Mouse (Mus musculus) embryonic facial prominence, embryonic 10.5 days (tissue): ENCODE data around the gene Paqr5. TPM values are rescaled to one million over a fixed set of nuclear protein-coding genes. Genes with fewer than 3 reads are reported as not detected.

Experiments
- DNase-seq: peaks from one replicate; pipeline ENCODE4 v3.0.0-alpha.2; 2017; ENCODE audit warnings: low spot score
- H3K27ac ChIP-seq: fragments of 300-500 bp; sonication (generic); replicated peaks from 2 replicates; pipeline ENCODE4 v1.5.1; 2016; ENCODE audit warnings: mild to moderate bottlenecking
- H3K27me3 ChIP-seq: fragments of 300-500 bp; sonication (generic); replicated peaks from 2 replicates; pipeline ENCODE4 v1.6.1; 2016; ENCODE audit warnings: low read depth, mild to moderate bottlenecking; ENCODE audit not compliant: poor library complexity, severe bottlenecking
- H3K36me3 ChIP-seq: fragments of 300-500 bp; sonication (generic); replicated peaks from 2 replicates; pipeline ENCODE4 v1.6.1; 2016; ENCODE audit warnings: mild to moderate bottlenecking, moderate library complexity
- H3K4me1 ChIP-seq: fragments of 300-500 bp; sonication (generic); 2 replicates; pipeline ENCODE4 v1.6.1; 2016
- H3K4me3 ChIP-seq: fragments of 300-500 bp; sonication (generic); 2 replicates; pipeline ENCODE4 v1.5.1; 2016; ENCODE audit warnings: mild to moderate bottlenecking, moderate library complexity
- H3K9me3 ChIP-seq: fragments of 300-500 bp; sonication (generic); 2 replicates; pipeline ENCODE4 v1.6.1; 2016; ENCODE audit warnings: mild to moderate bottlenecking
- WGBS: fragments of 180-500 bp; shearing (Covaris S2); methylation state at CpG from one replicate; pipeline ENCODE4 v1.1.7; 2016; 5-methylcytosine and 5-hydroxymethylcytosine counted together
- polyA plus RNA-seq: library from polyadenylated mRNA; unstranded; fragments of >200 nt; fragmentation: Nextera tagmentation; extraction: Ambion mirVana; gene quantifications from 2 replicates; pipeline ENCODE4 v1.2.1, GENCODE M21; 2016

Paqr5 gene
- polyA plus RNA-seq = 1.2 TPM in 2 replicates

DNA sequence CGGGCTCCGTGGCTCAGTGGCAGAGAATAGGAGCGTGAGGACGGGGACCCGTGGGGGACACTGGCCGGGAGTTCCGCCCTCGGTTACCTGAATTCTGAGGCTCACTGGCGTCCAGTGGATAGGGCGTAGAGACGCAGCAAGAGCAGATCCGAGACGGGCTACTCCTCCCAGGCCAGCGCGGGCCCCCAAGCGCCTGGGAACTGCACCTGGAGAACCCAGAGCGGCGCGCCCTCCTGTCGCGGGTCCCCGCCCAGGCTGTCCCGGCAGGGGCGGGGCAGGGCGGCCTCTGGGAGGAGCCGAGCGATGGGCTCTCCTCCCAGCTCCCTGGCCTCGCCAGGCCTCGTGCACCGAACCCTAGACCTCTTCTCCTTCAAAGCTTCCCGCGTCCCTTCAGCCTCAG, at the start of gene Paqr5:
TSS of gene Paqr5 (minus strand) at position 257 of the 400 bp plus-strand sequence.
- peak; percentile 73 for DNase-seq
- Histone ChIP-seq H3K4me3 (peak within 1 kb of the TSS; percentile 59), H3K27me3 (peaks cover 85% of the 10 kb centered on the region), H3K4me1 (peaks cover 31% of the 10 kb centered on the region), H3K36me3 (no peaks in the 10 kb centered on the region), H3K27ac (peak within 1 kb of the TSS; percentile 32; the same call in 1 of the 2 replicates), H3K9me3 (no peaks in the 10 kb centered on the region)
- WGBS = under 1% methylated on average over 32 of the region's 32 CpGs

DNA sequence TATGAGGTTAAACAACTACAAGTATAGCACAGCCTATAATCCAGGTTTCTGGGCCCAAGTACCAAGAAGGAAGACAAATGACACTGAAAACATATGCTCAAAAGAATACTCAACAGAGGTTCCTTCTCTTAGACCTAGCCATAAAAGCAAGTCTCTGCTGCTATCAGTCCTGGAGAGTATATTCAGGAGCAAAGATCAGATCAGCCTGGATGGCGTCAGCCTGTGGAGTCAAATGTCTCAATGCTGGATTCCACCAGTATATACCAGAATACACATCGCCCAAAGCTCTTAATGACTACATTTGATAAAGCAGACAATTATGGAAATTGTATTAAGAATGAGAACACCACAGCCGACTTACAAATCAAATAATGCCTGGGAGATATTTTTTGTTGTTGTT, 35.6 kb upstream of the Paqr5 start:
- H3K4me3 ChIP-seq = no peak overlapping the region
- no peaks in the 10 kb centered on the region for H3K9me3 ChIP-seq
- no peak overlapping the region for H3K27ac ChIP-seq
- no peak for DNase-seq
- peaks cover 16% of the 10 kb centered on the region; the same call in 1 of the 2 replicates for H3K36me3 ChIP-seq
- WGBS = 91% methylated on average over 3 of the region's 3 CpGs
- no peaks in the 10 kb centered on the region for H3K27me3 ChIP-seq
- no peaks in the 10 kb centered on the region for H3K4me1 ChIP-seq

DNA sequence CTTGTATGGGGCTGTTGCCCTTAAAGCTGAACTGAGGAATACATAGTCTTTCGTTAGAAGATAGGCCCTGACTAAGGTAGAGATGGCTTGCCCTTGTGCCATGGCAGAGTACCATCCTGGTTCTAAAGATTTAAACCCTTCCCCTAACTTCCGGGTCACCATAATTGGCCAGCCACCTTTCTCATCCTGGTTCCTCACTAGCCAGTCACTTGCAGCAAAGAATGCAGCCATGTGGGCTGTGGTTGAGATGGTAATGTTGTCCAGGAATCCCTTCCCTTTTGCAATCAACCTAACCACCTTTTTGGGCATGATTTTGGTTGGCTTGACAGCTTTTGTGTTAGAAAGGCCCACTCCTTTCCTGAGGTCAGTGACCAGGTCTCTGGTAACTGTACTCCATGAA, 33.8 kb upstream of the Paqr5 start:
- H3K4me3 ChIP-seq = no peak overlapping the region
- H3K36me3 ChIP-seq = peaks cover 16% of the 10 kb centered on the region; the same call in 1 of the 2 replicates
- no peak overlapping the region for H3K27ac ChIP-seq
- no peak for DNase-seq
- H3K9me3 ChIP-seq = no peaks in the 10 kb centered on the region
- 88% methylated on average over 2 of the region's 2 CpGs for WGBS
- no peaks in the 10 kb centered on the region for H3K27me3 ChIP-seq
- no peaks in the 10 kb centered on the region for H3K4me1 ChIP-seq

DNA sequence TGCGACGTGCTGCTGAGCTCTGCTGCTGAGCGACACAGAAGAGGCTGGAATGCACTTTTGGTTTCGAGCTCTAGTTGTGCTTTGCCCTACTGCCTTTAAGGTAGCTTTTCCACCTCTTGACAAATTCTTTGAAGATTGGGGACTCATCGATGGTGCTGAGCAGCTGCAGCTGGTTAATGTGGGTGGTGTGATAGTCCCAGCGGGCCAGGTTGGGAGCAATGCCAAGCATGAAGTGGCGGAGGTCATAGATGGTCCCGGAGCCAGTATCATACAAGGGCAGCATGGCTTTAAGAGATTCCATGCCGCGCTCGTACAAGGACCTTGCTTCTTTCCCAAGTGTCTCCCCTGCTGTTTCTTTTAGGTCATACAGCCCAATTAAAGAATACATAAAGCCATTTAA, 33.3 kb upstream of the Paqr5 start:
- H3K27me3 ChIP-seq = no peaks in the 10 kb centered on the region
- no peaks in the 10 kb centered on the region for H3K9me3 ChIP-seq
- H3K36me3 ChIP-seq = peaks cover 16% of the 10 kb centered on the region; the same call in 1 of the 2 replicates
- WGBS = 88% methylated on average over 11 of the region's 11 CpGs
- no peak overlapping the region for H3K4me3 ChIP-seq
- H3K4me1 ChIP-seq = no peaks in the 10 kb centered on the region
- DNase-seq = no peak
- H3K27ac ChIP-seq = no peak overlapping the region

DNA sequence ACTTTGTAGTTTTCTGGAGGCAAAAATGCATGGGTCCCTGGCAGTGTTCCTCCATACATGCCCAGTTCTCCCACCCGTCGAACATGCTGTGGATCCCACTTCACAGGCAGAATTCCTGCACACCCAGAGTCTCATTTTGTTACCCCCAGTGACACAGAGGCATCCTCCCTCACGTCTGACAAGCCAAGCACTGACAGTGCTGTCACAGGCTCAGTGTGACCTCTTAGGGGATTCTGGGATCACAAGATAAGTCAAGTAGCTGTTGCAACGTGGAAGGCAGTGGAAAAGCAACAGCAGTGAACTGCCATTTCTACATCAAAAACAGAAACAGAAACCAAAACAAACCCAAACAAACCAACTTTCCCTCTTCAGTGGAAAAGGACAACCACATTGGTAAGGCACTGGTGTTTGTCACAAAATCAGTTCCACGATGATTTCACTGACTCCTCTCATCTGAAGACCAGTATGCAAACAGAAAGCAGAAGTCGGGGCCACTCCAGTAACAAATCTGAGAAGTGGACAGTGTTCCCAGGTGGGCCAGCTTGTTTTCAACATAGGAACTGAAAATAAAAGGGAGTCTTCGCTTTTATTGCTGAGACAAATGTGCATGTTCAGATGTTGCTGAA, 31.3 kb upstream of the Paqr5 start:
- no peak overlapping the region for H3K27ac ChIP-seq
- no peak overlapping the region for H3K4me3 ChIP-seq
- no peaks in the 10 kb centered on the region for H3K27me3 ChIP-seq
- no peaks in the 10 kb centered on the region for H3K9me3 ChIP-seq
- 84% methylated on average over 7 of the region's 7 CpGs for WGBS
- H3K36me3 ChIP-seq = peaks cover 16% of the 10 kb centered on the region; the same call in 1 of the 2 replicates
- DNase-seq = no peak
- H3K4me1 ChIP-seq = no peaks in the 10 kb centered on the region

DNA sequence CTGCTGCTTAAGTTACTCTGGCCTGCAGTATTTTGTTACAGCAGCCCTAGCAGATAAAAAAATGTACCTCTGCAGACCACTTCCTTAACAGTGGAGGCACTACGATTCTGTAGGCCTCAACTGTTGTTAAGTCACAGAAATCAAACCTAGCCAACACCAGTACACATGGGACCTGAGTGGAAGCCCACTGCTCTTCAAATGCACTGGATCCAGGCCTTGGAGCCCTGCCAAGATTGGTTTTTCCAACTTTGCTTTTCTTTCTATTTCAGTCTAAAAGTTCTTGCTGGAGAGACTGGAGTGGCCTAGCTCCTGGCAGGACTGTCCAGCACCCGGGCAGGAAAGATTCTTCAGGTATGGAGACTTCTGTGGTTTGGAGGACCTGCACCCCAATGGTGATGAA, 29.6 kb upstream of the Paqr5 start:
- no peak for DNase-seq
- H3K9me3 ChIP-seq = no peaks in the 10 kb centered on the region
- H3K36me3 ChIP-seq = peaks cover 16% of the 10 kb centered on the region; the same call in 1 of the 2 replicates
- H3K4me3 ChIP-seq = no peak overlapping the region
- WGBS = 90% methylated on average over 2 of the region's 2 CpGs
- H3K4me1 ChIP-seq = peaks cover 5% of the 10 kb centered on the region; the same call in 1 of the 2 replicates
- H3K27ac ChIP-seq = no peak overlapping the region
- no peaks in the 10 kb centered on the region for H3K27me3 ChIP-seq

DNA sequence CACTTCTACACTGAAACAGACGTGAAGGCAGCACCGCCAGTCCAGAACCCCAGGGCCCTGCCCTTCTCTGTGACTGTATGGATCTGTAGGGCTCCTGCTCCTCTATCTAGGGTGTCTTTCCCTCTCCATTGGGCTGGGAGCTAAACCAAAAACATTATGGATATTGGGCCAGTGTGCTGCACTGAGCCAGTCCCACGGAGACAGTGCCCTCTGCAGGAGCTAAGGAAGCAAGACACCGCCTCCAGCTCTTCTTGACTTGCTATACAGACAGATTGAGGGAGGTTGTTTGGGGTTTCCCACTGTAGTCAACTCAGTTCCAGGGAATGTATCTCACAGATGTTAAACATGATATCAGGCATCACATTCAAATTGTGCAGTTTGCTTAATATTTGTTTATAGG, 24.1 kb upstream of the Paqr5 start:
- DNase-seq = peak; percentile 26
- WGBS = 43% methylated on average over 4 of the region's 4 CpGs

DNA sequence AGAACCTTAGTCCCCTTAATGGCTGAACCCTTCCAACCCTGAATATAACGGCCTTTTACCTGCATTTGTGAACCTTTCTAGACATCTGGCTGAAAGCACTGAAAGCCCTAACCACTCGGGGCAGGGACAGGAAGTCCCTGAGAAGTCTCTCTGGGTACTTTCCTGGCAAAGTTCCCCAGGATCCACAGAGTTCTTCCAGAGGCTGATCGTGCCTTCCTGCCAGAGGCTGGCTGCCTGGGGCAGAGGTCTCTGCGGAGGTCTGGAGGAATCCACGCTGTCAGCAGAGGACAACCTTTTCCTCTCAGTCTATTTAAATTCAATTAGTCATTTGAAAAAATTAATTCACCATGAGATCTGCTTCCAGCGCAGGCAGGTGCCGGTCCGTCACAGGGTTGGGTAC, 22.5 kb upstream of the Paqr5 start:
- H3K4me1 ChIP-seq = peaks cover 14% of the 10 kb centered on the region; the same call in 1 of the 2 replicates
- no peaks in the 10 kb centered on the region; the same call in 1 of the 2 replicates for H3K36me3 ChIP-seq
- DNase-seq = no peak
- H3K27me3 ChIP-seq = no peaks in the 10 kb centered on the region
- 73% methylated on average over 8 of the region's 8 CpGs for WGBS
- no peak overlapping the region for H3K4me3 ChIP-seq
- H3K27ac ChIP-seq = no peak overlapping the region
- H3K9me3 ChIP-seq = no peaks in the 10 kb centered on the region

More for the DNA sequence above, 24.1 kb upstream of the Paqr5 start:
- no peak overlapping the region for H3K27ac ChIP-seq
- no peak overlapping the region for H3K4me3 ChIP-seq
- H3K9me3 ChIP-seq = no peaks in the 10 kb centered on the region
- no peaks in the 10 kb centered on the region; the same call in 1 of the 2 replicates for H3K36me3 ChIP-seq
- H3K27me3 ChIP-seq = no peaks in the 10 kb centered on the region
- peaks cover 14% of the 10 kb centered on the region; the same call in 1 of the 2 replicates for H3K4me1 ChIP-seq

DNA sequence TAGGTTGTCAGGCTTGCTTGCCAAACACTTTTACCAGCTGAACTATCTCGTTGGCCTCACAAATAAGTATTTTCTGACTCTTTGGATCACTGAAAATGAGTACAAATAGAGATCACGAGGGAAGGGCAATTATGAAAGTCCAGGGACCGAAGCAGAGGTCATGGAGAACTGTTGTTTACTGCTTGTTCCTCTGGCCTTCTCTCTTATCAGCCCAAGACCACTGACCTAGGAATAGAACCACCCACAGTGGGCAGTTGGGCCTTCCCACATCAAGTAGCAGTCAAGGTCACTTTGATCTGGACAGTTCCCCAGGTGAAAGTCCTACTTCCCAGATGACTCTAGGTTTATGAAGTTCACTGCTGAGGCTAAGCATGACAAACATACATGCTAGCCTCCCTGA, 15.5 kb upstream of the Paqr5 start:
- H3K27ac ChIP-seq = no peak overlapping the region
- H3K27me3 ChIP-seq = peaks cover 9% of the 10 kb centered on the region
- H3K36me3 ChIP-seq = no peaks in the 10 kb centered on the region
- 85% methylated on average over 3 of the region's 3 CpGs for whole genome bisulfite sequencing
- H3K4me1 ChIP-seq = 0 out of 2 replicates have a peak, but pooled peaks cover 6% of the 10 kb centered on the region
- no peak overlapping the region for H3K4me3 ChIP-seq
- no peaks in the 10 kb centered on the region for H3K9me3 ChIP-seq
- DNase-seq = no peak

DNA sequence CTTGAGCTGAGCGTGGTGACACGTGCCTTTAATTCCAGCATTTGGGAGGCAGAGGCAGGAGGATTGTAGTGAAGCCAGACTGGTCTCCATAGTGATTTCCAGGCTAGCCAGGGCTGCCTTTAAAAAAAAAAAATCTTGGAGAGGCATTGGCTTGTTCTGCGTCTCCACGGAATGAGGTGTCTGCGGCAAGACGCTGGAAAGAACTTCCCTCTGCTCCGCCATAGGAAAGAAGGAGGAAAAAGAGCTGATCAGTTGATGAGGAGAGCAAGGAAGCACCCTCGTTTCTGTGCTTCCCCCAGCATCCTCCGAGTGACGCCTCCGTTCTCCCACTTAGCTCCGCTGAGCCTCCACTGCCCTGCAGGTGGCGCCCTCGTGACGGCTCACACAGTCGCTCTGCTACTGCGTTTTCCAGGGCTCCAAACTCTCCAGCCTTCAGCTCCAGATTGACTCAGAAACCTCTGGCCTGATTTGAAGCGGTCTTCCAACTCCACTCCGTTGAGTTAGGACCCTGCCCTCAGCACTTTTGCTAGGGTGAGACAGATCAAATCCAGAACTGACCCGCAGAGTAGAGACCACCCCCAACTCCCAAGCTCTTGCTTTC, 13.5 kb upstream of the Paqr5 start:
- peaks cover 23% of the 10 kb centered on the region for H3K4me1 ChIP-seq
- H3K27me3 ChIP-seq = peaks cover 9% of the 10 kb centered on the region
- peak overlapping the region; percentile 19; the same call in 1 of the 2 replicates for H3K27ac ChIP-seq
- peak overlapping the region; percentile 39; the same call in 1 of the 2 replicates for H3K4me3 ChIP-seq
- peak; percentile 89 for DNase-seq
- 5% methylated on average over 20 of the region's 20 CpGs for WGBS
- no peaks in the 10 kb centered on the region for H3K9me3 ChIP-seq
- no peaks in the 10 kb centered on the region for H3K36me3 ChIP-seq

DNA sequence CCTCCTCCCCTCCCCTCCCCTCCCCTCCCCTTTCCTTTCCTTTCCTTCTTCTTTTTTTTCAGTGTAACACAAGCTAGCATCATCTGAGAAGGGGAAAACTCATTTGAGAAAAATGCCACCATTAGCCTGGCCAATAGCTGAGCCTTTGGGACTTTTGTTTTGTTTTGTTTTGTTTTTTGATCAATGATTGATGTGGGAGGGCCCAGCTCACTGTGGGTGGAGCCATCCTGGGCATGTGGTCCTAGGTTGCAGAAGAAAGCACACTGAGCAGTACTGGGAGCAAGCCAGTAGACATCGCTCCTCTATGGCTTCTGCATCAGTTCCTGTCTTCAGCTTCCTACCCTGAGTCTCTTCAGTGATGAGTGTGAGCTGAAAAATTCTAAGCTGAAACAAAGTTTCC, 9.2 kb upstream of the Paqr5 start:
- H3K9me3 ChIP-seq = no peaks in the 10 kb centered on the region
- H3K4me1 ChIP-seq = peaks cover 23% of the 10 kb centered on the region
- no peak for DNase-seq
- no peak overlapping the region for H3K4me3 ChIP-seq
- H3K36me3 ChIP-seq = no peaks in the 10 kb centered on the region
- H3K27me3 ChIP-seq = peaks cover 10% of the 10 kb centered on the region
- WGBS = 79% methylated on average over 1 of the region's 1 CpGs
- no peak overlapping the region for H3K27ac ChIP-seq

DNA sequence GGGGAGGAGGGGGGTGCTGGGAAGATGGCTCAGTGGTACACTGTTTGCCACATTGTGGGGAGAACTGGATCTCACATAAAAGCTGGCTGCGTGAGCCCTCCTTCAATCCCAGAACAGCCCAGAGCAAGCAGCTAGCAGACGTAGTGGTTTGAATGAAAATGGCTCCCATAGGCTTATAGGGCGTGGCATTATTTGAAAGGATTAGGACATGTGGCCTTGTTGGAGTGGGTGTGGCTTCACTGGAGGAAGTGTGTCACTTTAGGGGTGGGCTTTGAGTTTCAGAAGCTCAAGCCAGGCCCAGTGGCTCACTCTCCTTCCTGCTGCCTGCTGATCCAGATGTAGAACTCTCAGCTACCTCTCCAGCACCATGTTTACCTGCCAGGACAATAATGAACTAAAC, 5.5 kb upstream of the Paqr5 start:
- WGBS = 90% methylated on average over 3 of the region's 3 CpGs
- H3K4me3 ChIP-seq = no peak overlapping the region
- H3K4me1 ChIP-seq = peaks cover 16% of the 10 kb centered on the region

DNA sequence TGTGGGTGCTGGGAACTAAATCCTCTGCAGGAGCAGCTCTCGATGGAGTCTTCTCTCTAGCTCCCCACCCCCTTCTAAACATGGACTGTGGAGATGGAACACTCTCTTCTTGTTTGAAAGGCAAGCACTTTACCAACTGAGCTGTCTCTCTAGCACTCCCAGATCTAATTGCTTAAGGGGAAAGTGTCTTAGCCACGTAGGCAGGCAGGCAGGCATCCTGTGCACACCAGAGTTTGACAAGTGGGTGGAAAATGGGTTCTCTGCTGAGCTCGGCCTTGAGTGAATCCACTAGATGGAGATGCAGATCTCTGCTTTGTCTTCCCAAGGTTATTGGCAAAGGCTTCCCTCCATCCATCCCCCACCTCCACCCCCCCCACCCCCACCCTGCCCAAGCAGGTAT, 1.4 kb upstream of the Paqr5 start:
- peaks cover 78% of the 10 kb centered on the region for H3K27me3 ChIP-seq
- WGBS = 60% methylated on average over 3 of the region's 3 CpGs
- no peaks in the 10 kb centered on the region for H3K36me3 ChIP-seq
- no peak overlapping the region for H3K4me3 ChIP-seq
- H3K9me3 ChIP-seq = no peaks in the 10 kb centered on the region
- H3K27ac ChIP-seq = no peak overlapping the region
- DNase-seq = no peak
- H3K4me1 ChIP-seq = peaks cover 21% of the 10 kb centered on the region

More for the DNA sequence above, 5.5 kb upstream of the Paqr5 start:
- no peak overlapping the region for H3K27ac ChIP-seq
- peaks cover 36% of the 10 kb centered on the region for H3K27me3 ChIP-seq
- no peaks in the 10 kb centered on the region for H3K36me3 ChIP-seq
- DNase-seq = no peak
- no peaks in the 10 kb centered on the region for H3K9me3 ChIP-seq
